Mouse (Mus musculus): ENCODE measurements around the gene Acr. TPM values are rescaled to one million over a fixed set of nuclear protein-coding genes. Genes with fewer than 3 reads are reported as not detected.

The Acr gene
- polyA plus RNA-seq, 1 experiment, result not detected

DNA sequence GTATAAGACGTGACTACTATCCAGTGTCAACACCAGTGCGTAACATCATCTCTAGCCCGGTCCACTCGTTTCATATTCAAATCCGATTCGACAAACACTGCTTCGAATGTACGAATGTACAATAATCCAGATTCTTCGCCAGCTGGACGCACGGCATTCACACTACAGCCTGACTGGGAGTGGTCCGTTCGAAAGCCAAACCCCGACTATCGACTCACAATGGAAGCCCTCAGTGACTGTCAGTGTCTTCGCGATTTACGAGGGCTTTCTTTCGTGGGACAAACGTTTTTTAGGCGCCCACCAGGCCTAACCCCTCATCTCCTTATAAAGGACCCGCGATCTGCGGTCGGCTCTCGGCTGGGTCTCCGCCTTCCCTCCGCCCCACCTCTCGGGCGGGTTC lies 23.2 kb downstream of the Acr start:
- peak overlapping the region; percentile 57 for H3K4me3 ChIP-seq (ENCODE audit: low read depth, low read length)
- H3K9me3 ChIP-seq (replicated peaks; ENCODE audit: control insufficient read depth, insufficient read depth, low read length, poor library complexity, severe bottlenecking), result no peaks in the 10 kb centered on the region
- no peaks in the 10 kb centered on the region for H3K4me1 ChIP-seq (ENCODE audit: control insufficient read depth, insufficient read depth, low read length)
- H3K27me3 ChIP-seq (ENCODE audit: control insufficient read depth, insufficient read depth, low read length, poor library complexity, severe bottlenecking), result no peaks in the 10 kb centered on the region
- no peaks in the 10 kb centered on the region for H3K36me3 ChIP-seq (ENCODE audit: control insufficient read depth, insufficient read depth, low read length, poor library complexity, severe bottlenecking)
- H3K9ac ChIP-seq (ENCODE audit: low read depth, poor library complexity, severe bottlenecking), result peak overlapping the region; percentile 45
- H3K27ac ChIP-seq (ENCODE audit: insufficient read depth, low read length), result no peak overlapping the region
- TF ChIP-seq POLR2A (IDR thresholded peaks at IDR 0.05; ENCODE audit: insufficient read depth, low read length), result no peak
- no peak for TF ChIP-seq EP300 (IDR thresholded peaks at IDR 0.05; ENCODE audit: insufficient read depth, low read depth, low read length)
- no peak for TF ChIP-seq CTCF (IDR thresholded peaks at IDR 0.05; ENCODE audit: low read depth, low read length)

- TF ChIP-seq POLR2A (IDR thresholded peaks at IDR 0.05; ENCODE audit: insufficient read depth, low read length) (no peak), CTCF (IDR thresholded peaks at IDR 0.05; ENCODE audit: low read depth, low read length) (no peak), EP300 (IDR thresholded peaks at IDR 0.05; ENCODE audit: insufficient read depth, low read depth, low read length) (0 out of 2 replicates have a peak, but pooled peaks have one; percentile 3)
- Histone ChIP-seq H3K4me3 (ENCODE audit: low read depth, low read length) (peak within 1 kb of the TSS; percentile 57), H3K9ac (ENCODE audit: low read depth, poor library complexity, severe bottlenecking) (peak within 1 kb of the TSS; percentile 45), H3K27me3 (ENCODE audit: control insufficient read depth, insufficient read depth, low read length, poor library complexity, severe bottlenecking) (no peaks in the 10 kb centered on the region), H3K36me3 (ENCODE audit: control insufficient read depth, insufficient read depth, low read length, poor library complexity, severe bottlenecking) (no peaks in the 10 kb centered on the region), H3K4me1 (ENCODE audit: control insufficient read depth, insufficient read depth, low read length) (no peaks in the 10 kb centered on the region), H3K9me3 (replicated peaks; ENCODE audit: control insufficient read depth, insufficient read depth, low read length, poor library complexity, severe bottlenecking) (no peaks in the 10 kb centered on the region), H3K27ac (ENCODE audit: insufficient read depth, low read length) (no peak within 1 kb of the TSS)
These were observed 23.8 kb downstream of the Acr start, which contains the start of gene Rabl2 for GRCm38 (mm10) chr15:89591723-89592455. Gene Rabl2 (minus strand): TSS chr15:89591923.

GRCm38 (mm10) chr15:89592548-89592947 lies 24.4 kb downstream of the Acr start:
- no peaks in the 10 kb centered on the region for H3K9me3 ChIP-seq (replicated peaks; ENCODE audit: control insufficient read depth, insufficient read depth, low read length, poor library complexity, severe bottlenecking)
- H3K27me3 ChIP-seq (ENCODE audit: control insufficient read depth, insufficient read depth, low read length, poor library complexity, severe bottlenecking), result no peaks in the 10 kb centered on the region
- H3K4me3 ChIP-seq (ENCODE audit: low read depth, low read length), result no peak overlapping the region
- H3K4me1 ChIP-seq (ENCODE audit: control insufficient read depth, insufficient read depth, low read length), result no peaks in the 10 kb centered on the region
- H3K9ac ChIP-seq (ENCODE audit: low read depth, poor library complexity, severe bottlenecking), result peak overlapping the region; percentile 32; the same call in 1 of the 2 replicates
- no peak for TF ChIP-seq CTCF (IDR thresholded peaks at IDR 0.05; ENCODE audit: low read depth, low read length)
- no peak for TF ChIP-seq POLR2A (IDR thresholded peaks at IDR 0.05; ENCODE audit: insufficient read depth, low read length)
- no peak for TF ChIP-seq EP300 (IDR thresholded peaks at IDR 0.05; ENCODE audit: insufficient read depth, low read depth, low read length)
- no peaks in the 10 kb centered on the region for H3K36me3 ChIP-seq (ENCODE audit: control insufficient read depth, insufficient read depth, low read length, poor library complexity, severe bottlenecking)
- no peak overlapping the region for H3K27ac ChIP-seq (ENCODE audit: insufficient read depth, low read length)

- TF ChIP-seq EP300 (IDR thresholded peaks at IDR 0.05; ENCODE audit: insufficient read depth, low read depth, low read length) (no peak), CTCF (IDR thresholded peaks at IDR 0.05; ENCODE audit: low read depth, low read length) (no peak), POLR2A (IDR thresholded peaks at IDR 0.05; ENCODE audit: insufficient read depth, low read length) (no peak)
- Histone ChIP-seq H3K36me3 (ENCODE audit: control insufficient read depth, insufficient read depth, low read length, poor library complexity, severe bottlenecking) (no peaks in the 10 kb centered on the region), H3K27ac (ENCODE audit: insufficient read depth, low read length) (no peak overlapping the region), H3K9me3 (replicated peaks; ENCODE audit: control insufficient read depth, insufficient read depth, low read length, poor library complexity, severe bottlenecking) (no peaks in the 10 kb centered on the region), H3K4me3 (ENCODE audit: low read depth, low read length) (no peak overlapping the region), H3K9ac (ENCODE audit: low read depth, poor library complexity, severe bottlenecking) (no peak overlapping the region), H3K4me1 (ENCODE audit: control insufficient read depth, insufficient read depth, low read length) (no peaks in the 10 kb centered on the region), H3K27me3 (ENCODE audit: control insufficient read depth, insufficient read depth, low read length, poor library complexity, severe bottlenecking) (no peaks in the 10 kb centered on the region)
These were observed 37.9 kb downstream of the Acr start for GRCm38 (mm10) chr15:89605822-89606570.

DNA sequence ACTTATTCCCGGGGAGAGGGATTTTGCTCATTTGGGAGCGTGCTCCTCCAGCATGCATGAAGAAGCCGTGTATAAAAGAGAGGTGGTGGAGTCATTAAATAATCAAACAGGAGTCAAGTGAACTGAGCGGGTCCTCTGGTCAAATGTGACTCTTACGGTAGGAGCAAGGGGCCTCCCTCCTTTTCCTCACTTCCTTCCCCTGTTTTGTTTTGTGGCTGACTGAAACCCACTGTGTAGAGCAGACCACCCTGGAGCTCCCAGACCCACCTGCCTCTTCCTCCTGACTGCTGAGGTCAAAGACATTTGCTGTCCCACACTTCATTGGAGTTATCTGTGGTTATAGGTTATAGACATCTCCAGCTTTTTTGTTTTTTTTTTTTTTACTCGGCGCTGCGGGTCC lies 39.4 kb downstream of the Acr start:
- Histone ChIP-seq H3K27ac (ENCODE audit: insufficient read depth, low read length) (no peak overlapping the region), H3K9ac (ENCODE audit: low read depth, poor library complexity, severe bottlenecking) (no peak overlapping the region), H3K36me3 (ENCODE audit: control insufficient read depth, insufficient read depth, low read length, poor library complexity, severe bottlenecking) (no peaks in the 10 kb centered on the region), H3K27me3 (ENCODE audit: control insufficient read depth, insufficient read depth, low read length, poor library complexity, severe bottlenecking) (no peaks in the 10 kb centered on the region), H3K4me1 (ENCODE audit: control insufficient read depth, insufficient read depth, low read length) (no peaks in the 10 kb centered on the region), H3K4me3 (ENCODE audit: low read depth, low read length) (no peak overlapping the region), H3K9me3 (replicated peaks; ENCODE audit: control insufficient read depth, insufficient read depth, low read length, poor library complexity, severe bottlenecking) (no peaks in the 10 kb centered on the region)
- TF ChIP-seq EP300 (IDR thresholded peaks at IDR 0.05; ENCODE audit: insufficient read depth, low read depth, low read length) (no peak), CTCF (IDR thresholded peaks at IDR 0.05; ENCODE audit: low read depth, low read length) (no peak), POLR2A (IDR thresholded peaks at IDR 0.05; ENCODE audit: insufficient read depth, low read length) (no peak)

GRCm38 (mm10) chr15:89607888-89608287 lies 39.8 kb downstream of the Acr start:
- Histone ChIP-seq H3K27me3 (ENCODE audit: control insufficient read depth, insufficient read depth, low read length, poor library complexity, severe bottlenecking) (no peaks in the 10 kb centered on the region), H3K9me3 (replicated peaks; ENCODE audit: control insufficient read depth, insufficient read depth, low read length, poor library complexity, severe bottlenecking) (no peaks in the 10 kb centered on the region), H3K9ac (ENCODE audit: low read depth, poor library complexity, severe bottlenecking) (no peak overlapping the region), H3K27ac (ENCODE audit: insufficient read depth, low read length) (no peak overlapping the region), H3K36me3 (ENCODE audit: control insufficient read depth, insufficient read depth, low read length, poor library complexity, severe bottlenecking) (no peaks in the 10 kb centered on the region), H3K4me3 (ENCODE audit: low read depth, low read length) (no peak overlapping the region), H3K4me1 (ENCODE audit: control insufficient read depth, insufficient read depth, low read length) (no peaks in the 10 kb centered on the region)
- TF ChIP-seq EP300 (IDR thresholded peaks at IDR 0.05; ENCODE audit: insufficient read depth, low read depth, low read length), result no peak
- TF ChIP-seq CTCF (IDR thresholded peaks at IDR 0.05; ENCODE audit: low read depth, low read length), result no peak
- TF ChIP-seq POLR2A (IDR thresholded peaks at IDR 0.05; ENCODE audit: insufficient read depth, low read length), result no peak
